Mouse (Mus musculus) liver, adult (tissue): ENCODE results near the gene Slit3.
A peak's percentile ranks its signal among the peaks of the same experiment; 100 is the strongest.

Experiments
- GATA4 ChIP-seq: IDR thresholded peaks from 2 replicates; pipeline ENCODE4 v1.6.1; 2014; ENCODE audit warnings: mild to moderate bottlenecking, low read length; ENCODE audit not compliant: insufficient replicate concordance

Gene Slit3

DNA sequence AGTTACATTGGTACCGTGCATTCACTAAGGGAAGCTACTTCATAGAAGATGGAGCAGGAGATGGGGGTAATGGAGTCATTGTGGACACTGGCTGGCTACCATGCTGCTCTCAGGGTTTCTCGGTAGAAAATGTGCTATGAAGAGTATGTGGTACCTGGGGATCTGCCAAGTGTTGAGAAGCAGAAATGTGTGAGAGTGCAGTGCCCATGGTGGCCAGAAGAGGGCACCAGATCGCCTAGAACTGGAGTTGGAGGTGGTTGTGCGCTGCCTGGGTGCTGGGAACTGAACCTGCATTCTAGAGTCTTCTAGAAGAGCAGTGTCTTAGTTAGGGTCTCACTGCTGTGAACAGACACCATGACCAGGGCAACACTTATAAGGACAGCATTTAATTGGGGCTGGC is 582.4 kb downstream of the Slit3 start:
- TF ChIP-seq GATA4 = no peak

- no peak for TF ChIP-seq GATA4
Observed at GRCm38 (mm10) chr11:35704381-35704780, 583.4 kb downstream of the Slit3 start.

- no peak for TF ChIP-seq GATA4
Observed at GRCm38 (mm10) chr11:35704927-35705326, 583.9 kb downstream of the Slit3 start.

DNA sequence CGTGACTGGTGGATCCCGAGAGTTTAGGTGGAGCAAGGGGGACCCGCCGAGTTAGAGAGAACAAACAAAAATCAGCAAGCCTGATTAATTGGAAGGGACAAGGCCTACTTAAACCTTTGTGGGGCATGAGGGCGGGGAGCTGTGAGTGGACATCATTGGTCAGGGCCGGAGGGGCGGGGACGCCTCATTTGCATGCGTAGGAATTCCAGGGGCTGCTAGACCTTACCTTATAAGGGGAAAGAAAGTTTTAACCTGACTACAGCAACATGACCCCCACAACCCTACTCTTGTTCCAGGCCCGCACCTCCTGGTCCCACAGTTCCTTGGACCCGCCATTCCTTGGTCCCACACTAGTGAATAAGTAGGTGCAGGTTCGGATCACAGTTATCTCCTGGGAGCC is 586.4 kb downstream of the Slit3 start:
- no peak for TF ChIP-seq GATA4

- TF ChIP-seq GATA4 = no peak
Observed at GRCm38 (mm10) chr11:35711314-35711713, 590.3 kb downstream of the Slit3 start.

DNA sequence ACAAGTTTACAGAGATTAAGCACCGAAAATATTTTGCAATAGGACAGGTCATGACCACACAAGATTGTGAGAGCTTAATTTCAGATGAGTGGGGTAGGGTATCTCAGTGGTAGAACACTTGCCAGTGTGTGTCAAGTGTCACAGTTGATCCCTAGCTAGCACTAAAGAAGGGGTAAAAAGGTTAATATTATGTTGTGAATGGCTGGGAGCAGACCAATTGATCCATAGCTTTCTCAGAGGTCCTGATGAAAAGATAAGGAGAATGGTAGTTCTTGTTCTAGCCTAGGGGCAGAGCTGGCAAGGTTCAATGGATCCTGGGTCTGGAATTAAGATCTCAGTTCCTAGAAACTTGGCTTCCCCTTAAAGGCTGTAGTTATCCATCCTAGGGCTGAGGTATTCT is 597.9 kb downstream of the Slit3 start:
- no peak for TF ChIP-seq GATA4

- TF ChIP-seq GATA4 = no peak
Observed at GRCm38 (mm10) chr11:35723876-35724275, 602.9 kb downstream of the Slit3 start.

GRCm38 (mm10) chr11:35726341-35726846 is 605.4 kb downstream of the Slit3 start:
- TF ChIP-seq GATA4 = no peak

DNA sequence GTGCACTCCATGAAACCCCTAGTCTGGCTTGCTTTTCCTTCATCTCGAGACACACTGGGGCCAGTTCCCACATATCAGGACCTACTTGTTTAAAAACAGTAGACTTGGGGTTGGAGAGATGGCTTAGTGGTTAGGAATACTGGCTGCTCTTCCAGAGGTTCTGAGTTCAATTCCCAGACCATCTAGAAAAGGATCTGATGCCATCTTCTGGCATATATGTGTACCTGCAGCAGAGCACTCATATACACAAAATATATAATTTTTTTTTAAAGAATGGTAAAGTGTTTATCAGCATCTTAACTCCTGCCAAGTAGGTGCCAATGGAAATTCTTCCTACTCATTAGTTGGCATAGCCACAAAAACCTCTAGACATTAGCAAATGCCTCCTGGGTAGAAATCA is 607.2 kb downstream of the Slit3 start:
- no peak for TF ChIP-seq GATA4

GRCm38 (mm10) chr11:35729186-35729585 is 608.2 kb downstream of the Slit3 start:
- no peak for TF ChIP-seq GATA4

DNA sequence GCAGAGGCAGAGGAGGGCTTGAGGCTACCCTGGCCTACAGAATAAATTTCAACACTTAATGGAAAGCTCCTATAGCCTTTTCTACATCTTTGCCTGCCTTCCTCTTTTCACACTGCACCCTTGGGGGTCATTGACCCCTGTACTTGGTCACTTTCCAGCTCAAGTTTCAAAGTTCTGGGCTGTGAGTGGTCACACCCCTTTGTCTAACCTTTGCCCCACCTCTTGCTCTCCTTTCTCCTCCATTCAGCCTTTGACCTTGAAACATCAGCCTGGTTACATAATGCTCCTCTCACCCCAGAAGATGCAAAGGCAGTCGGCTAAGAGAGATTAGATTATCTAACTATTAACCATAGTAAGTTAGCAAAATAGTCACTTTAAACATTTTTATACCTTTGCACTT is 611.3 kb downstream of the Slit3 start:
- TF ChIP-seq GATA4 = no peak

DNA sequence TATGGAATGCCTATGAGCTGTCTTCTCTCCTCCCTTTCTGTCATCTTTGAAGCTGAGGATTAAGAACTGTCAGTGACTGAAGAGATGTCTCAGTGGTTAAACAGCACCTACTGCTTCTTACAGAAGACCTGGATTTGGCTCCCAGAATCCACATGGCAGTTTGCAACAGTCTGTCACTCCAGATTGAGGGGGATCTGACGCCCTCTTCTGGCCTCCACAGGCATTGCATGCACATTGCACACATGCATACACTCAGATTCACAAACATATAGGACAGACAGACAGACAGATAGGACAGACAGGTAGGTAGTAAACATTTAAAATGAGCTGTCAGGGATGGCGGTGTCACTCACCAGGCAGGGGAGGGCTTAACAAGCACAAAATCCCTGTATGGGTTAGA is 615.8 kb downstream of the Slit3 start:
- TF ChIP-seq GATA4 = no peak

- no peak for TF ChIP-seq GATA4
Observed at GRCm38 (mm10) chr11:35737262-35737661, 616.2 kb downstream of the Slit3 start.

- TF ChIP-seq GATA4 = no peak
Observed at GRCm38 (mm10) chr11:35738102-35738501, 617.1 kb downstream of the Slit3 start.

GRCm38 (mm10) chr11:35743586-35743985 is 622.6 kb downstream of the Slit3 start:
- no peak for TF ChIP-seq GATA4

DNA sequence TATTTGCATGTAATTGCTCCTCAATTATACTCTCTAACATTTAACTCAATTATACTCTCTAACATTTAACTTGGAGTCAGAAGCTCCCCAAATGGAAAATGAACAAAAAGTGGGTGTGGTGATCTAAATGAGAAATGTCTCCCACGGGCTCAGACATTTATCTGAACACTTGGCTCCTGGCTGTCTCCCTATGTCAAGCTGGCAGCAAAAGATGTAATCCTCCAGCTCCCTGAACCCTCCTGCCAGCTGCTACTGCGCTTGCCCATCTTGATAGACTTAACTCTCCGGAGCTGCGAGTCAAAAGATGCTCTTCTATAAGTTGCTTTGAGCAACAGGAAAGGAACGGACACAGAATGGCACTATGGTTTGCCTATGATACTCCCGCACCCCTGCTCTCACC is 623.5 kb downstream of the Slit3 start:
- no peak for TF ChIP-seq GATA4

DNA sequence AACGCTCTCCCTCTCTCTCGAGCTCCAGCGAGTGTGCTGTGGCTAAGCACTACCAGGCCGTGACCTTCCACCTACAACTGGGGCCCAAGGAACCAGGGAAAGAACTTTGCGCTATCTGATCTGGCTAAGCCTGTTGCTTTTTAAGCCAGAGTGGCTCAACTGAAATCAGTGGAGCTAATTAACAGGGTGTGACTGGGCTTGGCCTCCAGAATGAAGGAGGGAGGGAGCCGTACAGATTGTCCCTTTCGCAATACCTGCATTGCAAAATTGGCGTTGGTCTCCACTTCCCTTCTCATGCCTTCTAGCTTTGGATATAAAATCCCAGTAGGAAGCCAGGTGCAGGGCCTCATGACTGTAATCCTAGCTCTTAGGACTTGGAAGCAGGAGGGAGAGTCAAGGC is 629.6 kb downstream of the Slit3 start:
- peak; percentile 96 for TF ChIP-seq GATA4
